In the genomic region with DNA sequence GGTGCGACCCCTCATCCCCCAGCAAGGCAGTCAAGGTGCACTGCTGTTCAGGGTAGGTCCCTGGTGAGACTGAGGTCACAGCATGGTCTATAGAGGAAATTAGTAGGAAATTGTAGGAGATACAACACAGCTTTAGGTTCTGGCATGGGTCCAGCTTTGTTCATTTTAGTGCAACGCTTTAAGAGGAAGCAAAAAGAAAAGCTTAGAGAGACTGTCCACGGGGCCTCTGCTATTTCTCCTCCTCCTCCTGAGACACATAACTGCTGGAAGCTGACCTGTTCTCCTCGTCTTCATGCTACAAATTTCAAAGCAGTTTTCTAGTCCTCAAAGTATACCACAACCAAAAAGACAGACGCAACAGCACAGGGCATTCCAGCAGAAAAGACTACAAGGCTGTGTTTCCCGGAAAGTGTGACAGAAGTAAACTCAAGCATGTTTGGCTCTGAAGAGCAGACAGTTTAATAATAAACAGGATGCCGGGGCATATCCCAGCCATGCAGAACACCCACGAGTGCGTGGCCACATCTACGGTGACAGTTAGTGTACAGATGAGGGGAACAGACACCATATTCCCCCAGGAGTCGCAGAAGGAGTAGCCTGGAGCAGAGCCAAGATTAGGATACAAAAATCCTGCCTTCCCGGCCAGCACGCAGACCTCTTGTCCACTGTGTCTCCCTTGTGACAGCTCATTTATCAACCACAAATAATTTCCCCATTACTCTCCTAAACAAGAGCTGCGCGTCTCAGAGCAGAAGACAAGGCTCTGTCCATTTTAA, we compare ENCODE assay signal across 8 mouse cellular contexts. TPM values are rescaled to one million over a fixed set of nuclear protein-coding genes. Genes with fewer than 3 reads are reported as not detected.
A peak's percentile ranks its signal among the peaks of the same experiment; 100 is the strongest.
DNase-seq lines count a peak whose midpoint lies in the region; ATAC-seq and TF ChIP-seq lines count a peak whose summit lies in the region.

No protein-coding gene starts in this region.

- H3K4me2 ChIP-seq in midbrain, embryonic 13.5 days (replicated peaks): peak overlapping the region; percentile 28
- no peak overlapping the region for H3K4me2 ChIP-seq in midbrain, embryonic 11.5 days
- H3K4me2 ChIP-seq in liver, embryonic 14.5 days (ENCODE audit: low read depth): 0 out of 2 replicates have a peak overlapping the region, but pooled peaks have one; percentile 29

- TF ChIP-seq POLR2A in cortical plate, adult 2 months (IDR thresholded peaks at IDR 0.05; ENCODE audit: extremely low read depth, insufficient read depth, low read length): no peak

- H3K36me3 ChIP-seq in midbrain, embryonic 13.5 days: no peaks in the 10 kb centered on the region
- no peaks in the 10 kb centered on the region for H3K36me3 ChIP-seq in midbrain, embryonic 11.5 days (ENCODE audit: control insufficient read depth, insufficient read depth, low read length)
- H3K36me3 ChIP-seq in liver, embryonic 14.5 days (replicated peaks; ENCODE audit: control insufficient read depth, insufficient read depth, low read depth): no peaks in the 10 kb centered on the region

- TF ChIP-seq CTCF in cortical plate, adult 2 months (IDR thresholded peaks at IDR 0.05; ENCODE audit: extremely low read depth, insufficient read depth, low read length): no peak
- no peak for TF ChIP-seq CTCF in liver, embryonic 14.5 days (IDR thresholded peaks at IDR 0.05; ENCODE audit: low read depth)

- no peaks in the 10 kb centered on the region for H3K9me3 ChIP-seq in midbrain, embryonic 13.5 days
- no peaks in the 10 kb centered on the region for H3K9me3 ChIP-seq in midbrain, embryonic 11.5 days (ENCODE audit: control insufficient read depth, low read length)
- H3K9me3 ChIP-seq in liver, embryonic 14.5 days (ENCODE audit: control insufficient read depth, low read length): no peaks in the 10 kb centered on the region

- H3K9ac ChIP-seq in midbrain, embryonic 13.5 days (replicated peaks): no peak overlapping the region
- no peak overlapping the region for H3K9ac ChIP-seq in midbrain, embryonic 11.5 days (ENCODE audit: low read length)
- no peak overlapping the region for H3K9ac ChIP-seq in liver, embryonic 14.5 days (replicated peaks)

- TF ChIP-seq EP300 in liver, embryonic 14.5 days (IDR thresholded peaks at IDR 0.05; ENCODE audit: low read depth): no peak

- peak overlapping the region; percentile 60 for H3K27ac ChIP-seq in midbrain, embryonic 13.5 days
- no peak overlapping the region for H3K27ac ChIP-seq in midbrain, embryonic 11.5 days (ENCODE audit: low read depth, low read length)
- no peak overlapping the region for H3K27ac ChIP-seq in cortical plate, adult 2 months (ENCODE audit: insufficient read depth, low read length)
- no peak overlapping the region for H3K27ac ChIP-seq in liver, embryonic 14.5 days

- peaks cover 24% of the 10 kb centered on the region for H3K4me1 ChIP-seq in midbrain, embryonic 13.5 days (replicated peaks)
- no peaks in the 10 kb centered on the region for H3K4me1 ChIP-seq in midbrain, embryonic 11.5 days (ENCODE audit: control insufficient read depth, insufficient read depth, low read length)
- peaks cover 2% of the 10 kb centered on the region; the same call in 1 of the 2 replicates for H3K4me1 ChIP-seq in cortical plate, adult 2 months (ENCODE audit: control insufficient read depth, insufficient read depth, low read length)
- H3K4me1 ChIP-seq in liver, embryonic 14.5 days (replicated peaks; ENCODE audit: control insufficient read depth in 2 of 2, insufficient read depth in 2 of 2, low read length in 1 of 2): peaks cover 0 to 11% of the 10 kb centered on the region in 2 experiments; a peak in 2 of 4 replicates

- WGBS in midbrain, embryonic 13.5 days: 52% methylated on average over 15 of the region's 15 CpGs
- 82% methylated on average over 15 of the region's 15 CpGs for whole genome bisulfite sequencing in midbrain, embryonic 11.5 days
- 63% methylated on average over 15 of the region's 15 CpGs for WGBS in liver, embryonic 14.5 days (ENCODE audit: insufficient replicate concordance)

- ATAC-seq in midbrain, embryonic 13.5 days: peak; percentile 47
- ATAC-seq in midbrain, embryonic 11.5 days (ENCODE audit: low FRiP score): no peak
- ATAC-seq in liver, embryonic 14.5 days (ENCODE audit: insufficient read depth): peak; percentile 13; the same call in 1 of the 2 replicates

- H3K4me3 ChIP-seq in midbrain, embryonic 13.5 days (replicated peaks): no peak overlapping the region
- H3K4me3 ChIP-seq in midbrain, embryonic 11.5 days (ENCODE audit: low read depth, low read length): no peak overlapping the region
- 0 out of 2 replicates have a peak overlapping the region, but pooled peaks have one; percentile 1 for H3K4me3 ChIP-seq in cortical plate, adult 2 months (ENCODE audit: insufficient read depth, low read length)
- H3K4me3 ChIP-seq in liver, embryonic 14.5 days (ENCODE audit: insufficient read depth in 1 of 2, low read depth in 2 of 2, low read length in 2 of 2): no peak overlapping the region

- DNase-seq in midbrain, embryonic 11.5 days (ENCODE audit: low spot score, missing footprints): no peak
- peak; percentile 62 for DNase-seq in heart, postnatal 4 days
- peak; percentile 16 for DNase-seq in layer of hippocampus, adult 11-12 months (ENCODE audit: low spot score)
- no peak for DNase-seq in liver, embryonic 14.5 days (ENCODE audit: low read depth in 3 of 3, low spot score in 3 of 3)
- DNase-seq in skeletal muscle tissue, adult 2 months (ENCODE audit: low read depth, low spot score): peak; percentile 33
- no peak for DNase-seq in spleen, postnatal 10 days (ENCODE audit: low spot score in 2 of 2)

- no peaks in the 10 kb centered on the region for H3K27me3 ChIP-seq in midbrain, embryonic 13.5 days
- no peaks in the 10 kb centered on the region for H3K27me3 ChIP-seq in midbrain, embryonic 11.5 days (ENCODE audit: control insufficient read depth, insufficient read depth, low read length)
- no peaks in the 10 kb centered on the region for H3K27me3 ChIP-seq in liver, embryonic 14.5 days (ENCODE audit: control insufficient read depth, insufficient read depth, low read length)

RNA-seq across cellular contexts. Expression of gene Cnksr3, which starts 53.6 kb away (rescaled TPM):
- polyA plus RNA-seq in midbrain, embryonic 13.5 days (2015; fragmentation: Nextera tagmentation; extraction: Ambion mirVana): 3.1 and 3.3 TPM in 2 replicates
- polyA plus RNA-seq in midbrain, embryonic 11.5 days (2014; fragmentation: Nextera tagmentation; extraction: Ambion mirVana): 6.7 and 7.4 TPM in 2 replicates
- 5.8 and 7.0 TPM in 2 replicates for polyA plus RNA-seq in cortical plate, adult 2 months (2012; rRNA removed)
- total RNA-seq in heart, postnatal 4 days (2021): 10 to 100 TPM; 25.7 to 28.7 TPM
- polyA plus RNA-seq in liver, embryonic 14.5 days (2012; rRNA removed): 2.2 and 2.8 TPM in 2 replicates
- polyA plus RNA-seq in liver, embryonic 14.5 days (2014; fragmentation: Nextera tagmentation; extraction: Ambion mirVana): 2.3 and 2.8 TPM in 2 replicates

Comparison
In these comparisons a context has a peak if more than half of its experiments do, and no peak if none do; other contexts are left out.
1. DNase-seq: peak in heart, postnatal 4 days (single experiment), layer of hippocampus, adult 11-12 months (single experiment) and skeletal muscle tissue, adult 2 months (single experiment); none in midbrain, embryonic 11.5 days (single experiment), liver, embryonic 14.5 days (0 of 3) and spleen, postnatal 10 days (0 of 2).